Mouse (Mus musculus) spleen, adult 2 months (tissue): Measurements from ENCODE around the gene Atp1a2. TPM values are rescaled to one million over a fixed set of nuclear protein-coding genes. Genes with fewer than 3 reads are reported as not detected.

ENCODE experiments used
- DNase-seq, 2 experiments: peaks; one replicate each; pipeline versions ENCODE4 v3.0.0 to v3.0.0-alpha.2; 2012 to 2021; ENCODE audit warnings: low spot score in 2 of 2, low read depth in 1 of 2
- H3K27ac ChIP-seq: fragments of 200-500 bp; 2 replicates; pipeline ENCODE4 v1.5.1; 2012; ENCODE audit warnings: low read length, inconsistent platforms; ENCODE audit not compliant: insufficient read depth
- H3K27me3 ChIP-seq: fragments of 200-500 bp; 2 replicates; pipeline ENCODE4 v1.6.1; 2012; ENCODE audit warnings: mild to moderate bottlenecking, moderate library complexity, low read length, inconsistent platforms; ENCODE audit not compliant: control insufficient read depth, insufficient read depth
- H3K36me3 ChIP-seq: fragments of 200-500 bp; 2 replicates; pipeline ENCODE4 v1.6.1; 2012; ENCODE audit warnings: mild to moderate bottlenecking, low read length, inconsistent platforms; ENCODE audit not compliant: control insufficient read depth, insufficient read depth
- H3K4me1 ChIP-seq: fragments of 200-500 bp; 2 replicates; pipeline ENCODE4 v1.6.1; 2011; ENCODE audit warnings: inconsistent platforms; ENCODE audit not compliant: control insufficient read depth, insufficient read depth, insufficient read length
- H3K4me3 ChIP-seq: fragments of 200-500 bp; 2 replicates; pipeline ENCODE4 v1.5.1; 2011; ENCODE audit warnings: mild to moderate bottlenecking, inconsistent platforms; ENCODE audit not compliant: insufficient read depth, insufficient read length; ENCODE audit errors: extremely low read depth
- CTCF ChIP-seq: fragments of 200-500 bp; IDR thresholded peaks from 2 replicates; pipeline ENCODE4 v1.5.1; 2011; ENCODE audit warnings: mild to moderate bottlenecking, inconsistent platforms; ENCODE audit not compliant: insufficient read depth, insufficient read length, insufficient replicate concordance; ENCODE audit errors: extremely low read depth
- POLR2A ChIP-seq: fragments of 200-500 bp; IDR thresholded peaks from 2 replicates; pipeline ENCODE4 v1.6.1; 2011; ENCODE audit warnings: low read depth, low read length, inconsistent platforms
- WGBS: fragments of 180-500 bp; shearing (Covaris S2); methylation state at CpG from one replicate; pipeline ENCODE4 v1.1.7; 2018; 5-methylcytosine and 5-hydroxymethylcytosine counted together
- polyA plus RNA-seq: library from polyadenylated mRNA; depleted of rRNA; stranded (reverse); fragments of >200 nt; gene quantifications from 2 replicates; pipeline ENCODE4 v1.2.3, GENCODE M21; 2012

Gene Atp1a2
- polyA plus RNA-seq, 1 experiment = 3.9 TPM

DNA sequence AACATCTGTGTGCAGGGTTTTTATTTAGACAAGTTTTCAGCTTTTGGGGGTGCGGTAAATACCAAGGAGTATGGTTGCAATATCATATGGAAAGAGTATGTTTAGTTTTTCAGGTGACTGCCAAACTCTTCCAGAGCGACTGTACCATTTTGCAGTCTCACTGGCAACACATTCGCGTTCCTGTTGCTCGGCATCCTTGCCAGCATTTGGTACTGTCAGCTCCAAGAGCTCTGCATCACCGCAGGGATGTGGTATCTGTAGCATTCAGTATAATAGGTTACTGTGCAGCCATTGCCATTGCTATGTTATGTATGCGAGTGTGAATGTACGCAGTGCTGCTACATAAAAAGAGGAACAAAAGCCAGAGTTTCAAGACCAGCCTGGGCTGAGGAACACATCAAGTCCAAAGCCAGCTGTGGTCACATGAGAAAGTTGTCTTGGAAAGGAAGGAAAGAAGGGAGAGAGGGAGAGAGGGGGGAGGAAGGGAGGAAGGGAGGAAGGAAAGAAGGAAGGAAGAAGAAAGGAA is 33.6 kb upstream of the Atp1a2 start:
- Histone ChIP-seq H3K27ac (no peak overlapping the region), H3K27me3 (no peaks in the 10 kb centered on the region), H3K36me3 (no peaks in the 10 kb centered on the region), H3K4me1 (no peaks in the 10 kb centered on the region), H3K4me3 (no peak overlapping the region)
- no peak for TF ChIP-seq POLR2A
- no peak for TF ChIP-seq CTCF
- 48% methylated on average over 8 of the region's 8 CpGs for WGBS
- DNase-seq = no peak

DNA sequence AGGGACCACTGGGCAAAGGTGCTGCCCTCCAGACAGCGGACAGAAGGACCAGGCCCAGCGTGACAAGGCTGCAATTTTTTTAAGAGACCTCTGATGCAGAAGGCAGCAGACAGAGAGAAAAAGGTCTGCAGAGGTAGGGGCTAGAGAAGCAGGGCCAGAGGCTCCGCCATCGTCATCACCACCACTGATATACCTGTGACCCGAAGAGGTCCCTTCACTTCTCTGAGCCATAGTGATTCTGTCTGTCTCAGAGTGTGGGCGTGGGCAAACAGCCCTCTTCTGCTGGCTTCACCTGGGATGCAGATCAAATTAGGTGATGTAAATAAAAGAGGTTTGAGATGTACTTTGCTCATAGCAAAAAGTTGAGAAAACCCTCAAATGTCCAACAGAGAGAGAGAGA is 31.8 kb upstream of the Atp1a2 start:
- TF ChIP-seq POLR2A = no peak
- TF ChIP-seq CTCF = no peak
- H3K36me3 ChIP-seq = no peaks in the 10 kb centered on the region
- 88% methylated on average over 6 of the region's 6 CpGs for WGBS
- no peak overlapping the region for H3K4me3 ChIP-seq
- no peak for DNase-seq
- H3K27ac ChIP-seq = no peak overlapping the region
- peaks cover 5% of the 10 kb centered on the region; the same call in 1 of the 2 replicates for H3K4me1 ChIP-seq
- peaks cover 3% of the 10 kb centered on the region; the same call in 1 of the 2 replicates for H3K27me3 ChIP-seq

DNA sequence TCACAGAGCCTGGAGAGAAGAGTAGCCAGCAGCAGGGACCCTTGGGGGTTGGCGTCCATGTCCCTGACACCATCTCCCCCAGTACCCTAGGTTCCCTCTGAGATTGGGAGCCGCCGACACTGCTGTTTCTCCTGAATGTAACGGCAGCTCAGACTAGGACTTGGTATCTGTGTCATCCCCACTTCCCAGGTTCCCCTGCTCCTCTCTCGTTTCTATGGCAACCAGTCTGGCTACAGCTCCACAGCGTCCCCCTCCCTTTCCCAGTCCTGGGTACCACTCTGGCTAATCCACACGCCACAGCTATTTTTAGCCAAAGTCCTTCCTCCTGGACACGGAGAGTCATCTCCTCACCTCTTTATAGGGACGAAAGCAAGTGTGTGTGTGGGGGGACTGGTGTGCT is 31.3 kb upstream of the Atp1a2 start, which contains the start of gene Kcnj9:
Gene Kcnj9 (minus strand): TSS at position 188 of the 400 bp plus-strand sequence.
- peaks cover 3% of the 10 kb centered on the region; the same call in 1 of the 2 replicates for H3K27me3 ChIP-seq
- no peak for DNase-seq
- H3K36me3 ChIP-seq = no peaks in the 10 kb centered on the region
- TF ChIP-seq CTCF = no peak
- TF ChIP-seq POLR2A = no peak
- H3K27ac ChIP-seq = no peak within 1 kb of the TSS
- H3K4me3 ChIP-seq = no peak within 1 kb of the TSS
- peaks cover 5% of the 10 kb centered on the region; the same call in 1 of the 2 replicates for H3K4me1 ChIP-seq
- 57% methylated on average over 9 of the region's 9 CpGs for WGBS

DNA sequence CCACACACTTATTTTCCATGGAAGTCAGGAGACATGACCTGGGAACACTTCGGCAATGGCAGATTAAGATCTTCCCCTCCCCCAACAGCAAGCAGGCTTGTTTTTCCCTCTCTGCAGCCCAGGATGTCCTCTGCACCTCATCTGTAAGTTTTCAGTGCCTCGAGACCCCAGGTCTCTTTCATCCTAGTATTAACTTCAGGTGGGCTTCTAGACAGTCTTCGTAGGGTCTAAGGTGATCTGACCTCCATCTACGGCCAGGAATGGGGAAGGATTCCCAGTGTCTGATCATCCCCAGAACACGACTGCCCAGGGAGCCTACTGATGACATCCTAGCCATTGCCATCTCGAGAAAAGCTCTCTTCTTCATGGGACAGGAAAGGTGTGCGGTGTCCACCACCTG is 30.6 kb upstream of the Atp1a2 start:
- DNase-seq = no peak
- 77% methylated on average over 7 of the region's 7 CpGs for WGBS

DNA sequence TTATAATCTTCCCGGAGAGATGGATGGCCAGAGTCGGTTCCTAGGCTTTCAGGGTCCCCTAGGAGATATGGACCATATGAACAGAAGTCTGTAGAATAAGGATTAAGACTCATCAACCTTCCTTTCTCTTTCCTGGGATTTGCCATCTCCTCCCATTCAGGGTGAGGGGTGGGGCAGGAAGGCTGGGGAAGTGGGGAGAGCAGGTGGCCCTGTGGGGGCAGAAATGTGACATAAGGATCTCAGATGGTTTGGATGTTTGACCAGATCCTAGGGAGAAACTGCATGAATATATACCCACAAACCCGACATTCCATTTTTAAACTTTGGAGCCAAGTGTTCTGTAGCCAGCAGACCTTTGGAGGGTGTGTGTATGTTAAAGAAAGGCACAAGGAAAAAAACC is 30.2 kb upstream of the Atp1a2 start:
- TF ChIP-seq POLR2A (no peak), CTCF (no peak)
- 78% methylated on average over 3 of the region's 3 CpGs for WGBS
- peaks cover 3% of the 10 kb centered on the region; the same call in 1 of the 2 replicates for H3K27me3 ChIP-seq
- H3K27ac ChIP-seq = no peak overlapping the region
- no peaks in the 10 kb centered on the region for H3K36me3 ChIP-seq
- H3K4me1 ChIP-seq = peaks cover 5% of the 10 kb centered on the region; the same call in 1 of the 2 replicates
- H3K4me3 ChIP-seq = no peak overlapping the region
- no peak for DNase-seq

More for the DNA sequence above, 30.6 kb upstream of the Atp1a2 start:
- peaks cover 3% of the 10 kb centered on the region; the same call in 1 of the 2 replicates for H3K27me3 ChIP-seq
- no peak overlapping the region for H3K27ac ChIP-seq
- H3K4me1 ChIP-seq = peaks cover 5% of the 10 kb centered on the region; the same call in 1 of the 2 replicates
- no peak overlapping the region for H3K4me3 ChIP-seq
- TF ChIP-seq CTCF (no peak), POLR2A (no peak)
- H3K36me3 ChIP-seq = no peaks in the 10 kb centered on the region

DNA sequence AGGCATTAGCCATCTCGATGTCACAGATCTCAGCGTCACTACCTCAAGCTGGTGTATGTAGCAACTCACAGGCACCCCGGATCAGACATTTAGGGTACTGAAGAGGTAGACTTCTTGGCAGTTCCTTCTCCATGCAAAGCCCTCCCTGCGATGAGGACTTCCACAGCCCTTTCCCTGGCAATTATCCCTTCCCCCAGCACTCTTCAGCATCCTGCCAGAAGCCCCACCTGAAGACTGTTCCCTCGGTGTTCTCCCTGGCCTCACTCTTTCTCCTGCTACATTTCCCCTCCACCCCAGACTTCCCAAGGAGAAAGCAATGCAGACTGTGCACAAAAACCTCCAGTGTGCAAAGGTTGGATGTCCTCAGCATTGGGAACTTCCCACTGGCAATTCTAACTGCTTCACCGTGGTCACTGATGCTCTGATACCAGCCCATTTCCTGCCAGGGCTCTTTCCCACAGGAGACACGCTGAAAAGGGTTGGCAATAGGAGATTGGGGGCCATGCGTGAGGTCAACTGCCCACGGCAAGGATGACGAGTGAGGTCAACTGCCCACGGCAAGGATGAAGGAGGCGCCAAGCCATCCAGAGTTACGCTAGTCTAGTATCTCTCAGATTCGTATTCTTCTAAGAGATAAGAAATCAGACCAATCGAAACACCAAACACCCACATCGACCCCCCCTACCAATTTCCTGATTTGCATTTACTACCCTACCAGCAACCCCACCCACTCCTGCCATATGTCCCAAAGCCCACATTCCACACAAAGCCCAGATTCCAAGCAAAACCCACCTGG is 29.5 kb upstream of the Atp1a2 start:
- Histone ChIP-seq H3K4me3 (no peak overlapping the region), H3K27ac (no peak overlapping the region), H3K27me3 (peaks cover 3% of the 10 kb centered on the region; the same call in 1 of the 2 replicates), H3K4me1 (peaks cover 5% of the 10 kb centered on the region; the same call in 1 of the 2 replicates), H3K36me3 (no peaks in the 10 kb centered on the region)
- no peak for TF ChIP-seq POLR2A
- TF ChIP-seq CTCF = no peak
- WGBS = 73% methylated on average over 16 of the region's 16 CpGs
- DNase-seq = no peak

DNA sequence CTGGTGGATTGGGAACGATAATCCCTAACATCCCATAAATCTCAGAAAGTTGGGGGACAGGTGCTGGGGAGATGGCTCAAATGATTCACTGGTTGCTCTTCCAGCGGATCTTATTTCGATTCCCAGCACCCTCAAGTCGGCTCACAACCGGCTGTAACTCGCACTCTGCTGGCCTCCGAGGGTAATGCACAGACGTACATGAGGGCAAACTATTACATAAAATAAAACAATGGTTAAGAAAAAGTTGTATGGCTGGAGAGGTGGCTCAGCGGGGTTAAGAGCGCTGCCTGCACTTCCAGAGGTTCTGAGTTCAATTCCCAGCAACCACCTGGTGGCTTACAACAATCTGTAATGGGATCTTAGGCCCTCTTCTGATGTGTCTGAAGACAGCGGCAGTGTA is 28.8 kb upstream of the Atp1a2 start:
- no peaks in the 10 kb centered on the region for H3K36me3 ChIP-seq
- TF ChIP-seq CTCF (no peak), POLR2A (no peak)
- peaks cover 3% of the 10 kb centered on the region; the same call in 1 of the 2 replicates for H3K27me3 ChIP-seq
- no peak overlapping the region for H3K27ac ChIP-seq
- no peak for DNase-seq
- 59% methylated on average over 11 of the region's 11 CpGs for WGBS
- H3K4me3 ChIP-seq = no peak overlapping the region
- H3K4me1 ChIP-seq = peaks cover 5% of the 10 kb centered on the region; the same call in 1 of the 2 replicates
